Mouse (Mus musculus) MEL (cell line): ENCODE results near the gene Jchain. TPM values are rescaled to one million over a fixed set of nuclear protein-coding genes. Genes with fewer than 3 reads are reported as not detected.
A peak's percentile ranks its signal among the peaks of the same experiment; 100 is the strongest.

Experiments
- DNase-seq: peaks from one replicate; pipeline ENCODE4 v3.0.0; 2011; ENCODE audit warnings: low read depth, low spot score
- H3K27ac ChIP-seq: 2 replicates; pipeline ENCODE4 v1.5.1; 2012; ENCODE audit warnings: low read depth, mild to moderate bottlenecking, control low read depth, low read length, moderate library complexity; ENCODE audit not compliant: control insufficient read depth
- H3K27me3 ChIP-seq, 2 experiments: fragments of 150-350 bp in 1 of 2; sonication (generic) in 1 of 2; 2 replicates each; pipeline ENCODE4 v1.6.1; 2012; ENCODE audit warnings: low read length in 2 of 2, mild to moderate bottlenecking in 2 of 2, improper control_type of control experiment in 1 of 2, moderate library complexity in 1 of 2; ENCODE audit not compliant: insufficient read depth in 2 of 2, control insufficient read depth in 1 of 2
- H3K36me3 ChIP-seq, 2 experiments: 2 replicates each; pipeline ENCODE4 v1.6.1; 2012 to 2014; ENCODE audit warnings: low read length in 2 of 2, improper control_type of control experiment in 1 of 2, inconsistent platforms in 1 of 2, mild to moderate bottlenecking in 1 of 2; ENCODE audit not compliant: insufficient read depth in 2 of 2, control insufficient read depth in 1 of 2
- H3K4me1 ChIP-seq, 2 experiments: fragments of 150-350 bp in 1 of 2; sonication (generic) in 1 of 2; 2 replicates each; pipeline ENCODE4 v1.6.1; 2012; ENCODE audit warnings: low read length in 2 of 2, improper control_type of control experiment in 1 of 2, mild to moderate bottlenecking in 1 of 2; ENCODE audit not compliant: insufficient read depth in 2 of 2, control insufficient read depth in 1 of 2
- H3K4me3 ChIP-seq, 2 experiments: fragments of 150-350 bp in 1 of 2; sonication (generic) in 1 of 2; 2 replicates each; pipeline ENCODE4 v1.5.1; 2012; ENCODE audit warnings: low read depth in 2 of 2, low read length in 2 of 2, mild to moderate bottlenecking in 2 of 2, moderate library complexity in 2 of 2, control low read depth in 1 of 2, improper control_type of control experiment in 1 of 2; ENCODE audit not compliant: control insufficient read depth in 1 of 2, insufficient read depth in 1 of 2
- H3K79me2 ChIP-seq: 2 replicates; pipeline ENCODE4 v1.6.1; 2012; ENCODE audit warnings: mild to moderate bottlenecking, low read length, moderate library complexity; ENCODE audit not compliant: control insufficient read depth, poor library complexity, insufficient read depth
- H3K9ac ChIP-seq: 2 replicates; pipeline ENCODE4 v1.6.1; 2012; ENCODE audit warnings: low read depth, mild to moderate bottlenecking, control low read depth, low read length, moderate library complexity; ENCODE audit not compliant: control insufficient read depth, poor library complexity, severe bottlenecking
- H3K9me3 ChIP-seq: fragments of 150-350 bp; sonication (generic); replicated peaks from 2 replicates; pipeline ENCODE4 v1.6.1; 2012; ENCODE audit warnings: mild to moderate bottlenecking, low read length, improper control_type of control experiment, moderate library complexity; ENCODE audit not compliant: insufficient read depth
- BHLHE40 ChIP-seq: IDR thresholded peaks from 2 replicates; pipeline ENCODE4 v1.6.1; 2012; ENCODE audit warnings: low read depth, mild to moderate bottlenecking, inconsistent platforms, low read length, improper control_type of control experiment, borderline replicate concordance
- CTCF ChIP-seq, 3 experiments: IDR thresholded peaks in 2 of 3; conservative IDR thresholded peaks in 1 of 3; 2 replicates each; pipeline ENCODE4 v1.5.1; 2011 to 2012; ENCODE audit warnings: low read length in 3 of 3, low read depth in 2 of 3, mild to moderate bottlenecking in 2 of 3, improper control_type of control experiment in 1 of 3, inconsistent platforms in 1 of 3, mixed read lengths in 1 of 3, moderate library complexity in 1 of 3; ENCODE audit not compliant: control insufficient read depth in 1 of 3, insufficient read depth in 1 of 3, poor library complexity in 1 of 3, severe bottlenecking in 1 of 3
- E2F4 ChIP-seq: IDR thresholded peaks from 2 replicates; pipeline ENCODE4 v1.6.1; 2011; ENCODE audit warnings: low read depth, low read length, improper control_type of control experiment, borderline replicate concordance
- ELF1 ChIP-seq: IDR thresholded peaks from 2 replicates; pipeline ENCODE4 v1.6.1; 2014; ENCODE audit warnings: low read depth, mild to moderate bottlenecking, inconsistent platforms, low read length, improper control_type of control experiment, moderate library complexity
- EP300 ChIP-seq, 2 experiments: IDR thresholded peaks; 2 replicates each; pipeline ENCODE4 v1.6.1; 2011; ENCODE audit warnings: improper control_type of control experiment in 2 of 2, low read length in 2 of 2, low read depth in 1 of 2, mild to moderate bottlenecking in 1 of 2
- JUND ChIP-seq: IDR thresholded peaks from 2 replicates; pipeline ENCODE4 v1.6.1; 2011; ENCODE audit warnings: low read depth, mild to moderate bottlenecking, improper control_type of control experiment, low read length
- MXI1 ChIP-seq: IDR thresholded peaks from 2 replicates; pipeline ENCODE4 v1.6.1; 2011; ENCODE audit warnings: mild to moderate bottlenecking, low read depth, low read length, improper control_type of control experiment
- MYB ChIP-seq: IDR thresholded peaks from 2 replicates; pipeline ENCODE4 v1.6.1; 2011; ENCODE audit warnings: mild to moderate bottlenecking, low read depth, low read length, improper control_type of control experiment
- NRF1 ChIP-seq: IDR thresholded peaks from 2 replicates; pipeline ENCODE4 v1.6.1; 2014; ENCODE audit warnings: low read depth, mild to moderate bottlenecking, inconsistent platforms, low read length, improper control_type of control experiment, moderate library complexity; ENCODE audit not compliant: poor library complexity, insufficient read depth, severe bottlenecking
- POLR2AphosphoS2 ChIP-seq: IDR thresholded peaks from 2 replicates; pipeline ENCODE4 v1.6.1; 2011; ENCODE audit warnings: low read length, improper control_type of control experiment
- RAD21 ChIP-seq: IDR thresholded peaks from 2 replicates; pipeline ENCODE4 v1.6.1; 2011; ENCODE audit warnings: mild to moderate bottlenecking, low read depth, low read length, improper control_type of control experiment
- SMC3 ChIP-seq: IDR thresholded peaks from 2 replicates; pipeline ENCODE4 v1.6.1; 2011; ENCODE audit warnings: low read depth, low read length, improper control_type of control experiment
- USF1 ChIP-seq: IDR thresholded peaks from 2 replicates; pipeline ENCODE4 v1.6.1; 2014; ENCODE audit warnings: low read depth, mild to moderate bottlenecking, inconsistent platforms, low read length, improper control_type of control experiment, moderate library complexity
- USF2 ChIP-seq, 2 experiments: IDR thresholded peaks; 2 replicates each; pipeline ENCODE4 v1.6.1; 2011 to 2012; ENCODE audit warnings: improper control_type of control experiment in 2 of 2, low read length in 2 of 2, borderline replicate concordance in 1 of 2, inconsistent platforms in 1 of 2, low read depth in 1 of 2, mild to moderate bottlenecking in 1 of 2; ENCODE audit not compliant: insufficient read depth in 1 of 2
- ZC3H11A ChIP-seq: IDR thresholded peaks from 2 replicates; pipeline ENCODE4 v1.6.1; 2012; ENCODE audit warnings: low read depth, mild to moderate bottlenecking, inconsistent platforms, low read length, improper control_type of control experiment
- ZKSCAN1 ChIP-seq: IDR thresholded peaks from 2 replicates; pipeline ENCODE4 v1.6.1; 2012; ENCODE audit warnings: low read depth, mild to moderate bottlenecking, inconsistent platforms, low read length, improper control_type of control experiment, moderate library complexity
- ZMIZ1 ChIP-seq: IDR thresholded peaks from 2 replicates; pipeline ENCODE4 v1.6.1; 2012; ENCODE audit warnings: low read depth, mild to moderate bottlenecking, inconsistent platforms, low read length, improper control_type of control experiment, moderate library complexity
- ZNF384 ChIP-seq: IDR thresholded peaks from 2 replicates; pipeline ENCODE4 v1.6.1; 2012; ENCODE audit warnings: low read depth, mild to moderate bottlenecking, inconsistent platforms, low read length, improper control_type of control experiment
- polyA plus RNA-seq, 2 experiments: library from polyadenylated mRNA; stranded (reverse) in 1 of 2; unstranded in 1 of 2; fragments of >175 nt in 1 of 2; fragments of >200 nt in 1 of 2; gene quantifications; 2 replicates each; pipeline versions ENCODE4 v1.2.1 to v1.2.4; 2012; ENCODE audit warnings: low replicate concordance in 2 of 2, low read depth in 1 of 2; ENCODE audit not compliant: insufficient read length in 2 of 2, insufficient read depth in 1 of 2, missing spikeins in 1 of 2
- total RNA-seq: library from RNA; depleted of rRNA; stranded (reverse); fragments of 300-350 nt; gene quantifications from 2 replicates; pipeline ENCODE4 v1.2.3, GENCODE M21; 2012

The Jchain gene
- total and polyA plus RNA-seq, 3 experiments, result not detected

GRCm38 (mm10) chr5:88542651-88543282 is 15.1 kb upstream of the Jchain start:
- peak; percentile 65 for DNase-seq
- Histone ChIP-seq H3K9ac (no peak overlapping the region), H3K4me1 (no peaks in the 10 kb centered on the region), H3K4me3 (no peak overlapping the region), H3K27me3 (peaks cover 2 to 5% of the 10 kb centered on the region in 2 experiments; a peak in 2 of 4 replicates), H3K27ac (no peak overlapping the region), H3K36me3 (no peaks in the 10 kb centered on the region), H3K9me3 (no peaks in the 10 kb centered on the region), H3K79me2 (no peaks in the 10 kb centered on the region)
- TF ChIP-seq SMC3 (peak; percentile 70), USF1 (no peak), RAD21 (peak; percentile 60), ZNF384 (no peak), EP300 (IDR thresholded peaks at IDR 0.05; ENCODE audit: low read depth in 1 of 2, low read length in 2 of 2) (no peak), CTCF (IDR thresholded peaks at IDR 0.05 in 2 of 3, conservative IDR thresholded peaks at IDR 0.05 in 1 of 3; ENCODE audit: control insufficient read depth in 1 of 3, insufficient read depth in 1 of 3, low read depth in 2 of 3, low read length in 3 of 3, poor library complexity in 1 of 3, severe bottlenecking in 1 of 3) (peak; percentile 36 to 70 (median 60); a peak in 5 of 6 replicates), ZC3H11A (peak; percentile 33), NRF1 (no peak)

GRCm38 (mm10) chr5:88540845-88541244 is 13.2 kb upstream of the Jchain start:
- Histone ChIP-seq H3K4me1 (no peaks in the 10 kb centered on the region), H3K27ac (no peak overlapping the region), H3K27me3 (peaks cover 4 to 5% of the 10 kb centered on the region in 2 experiments; a peak in 3 of 4 replicates), H3K4me3 (no peak overlapping the region), H3K9me3 (no peaks in the 10 kb centered on the region), H3K9ac (no peak overlapping the region), H3K79me2 (no peaks in the 10 kb centered on the region), H3K36me3 (no peaks in the 10 kb centered on the region)
- no peak for TF ChIP-seq ZNF384
- TF ChIP-seq ELF1, result no peak
- no peak for TF ChIP-seq EP300 (IDR thresholded peaks at IDR 0.05; ENCODE audit: low read depth in 1 of 2, low read length in 2 of 2)
- TF ChIP-seq JUND, result no peak
- no peak for TF ChIP-seq USF2 (IDR thresholded peaks at IDR 0.05; ENCODE audit: borderline replicate concordance in 1 of 2, insufficient read depth in 1 of 2, low read depth in 1 of 2, low read length in 2 of 2)
- TF ChIP-seq ZKSCAN1, result no peak
- no peak for TF ChIP-seq BHLHE40
- TF ChIP-seq POLR2AphosphoS2, result no peak
- TF ChIP-seq E2F4, result no peak
- TF ChIP-seq MYB, result no peak
- no peak for TF ChIP-seq ZMIZ1
- no peak for TF ChIP-seq MXI1
- DNase-seq, result no peak
